In genomic region chr14:100970970-100971369, GRCm38 (mm10) we compare ENCODE assay signal across 9 mouse cellular contexts.
DNase-seq lines count a peak whose midpoint lies in the region; ATAC-seq lines count a peak whose summit lies in the region.
"Had no signal": no experiment of that assay in that cellular context is flagged by ENCODE, and none has a peak within 500 bp of the region (broad histone marks: within the 10 kb centered on the region; RNA-seq: fewer than 3 reads in every experiment).

No protein-coding gene starts in this region.

- DNase-seq in right cerebral cortex, adult 18-20 months: peak; percentile 24
- no peak for DNase-seq in right cerebral cortex, postnatal 36 days (ENCODE audit: low spot score in 2 of 2)
- peak; percentile 72 to 75 for DNase-seq in adrenal gland, postnatal 36 days
- DNase-seq in heart, postnatal 4 days: peak; percentile 33
- no peak for DNase-seq in kidney, postnatal 14 days
- DNase-seq in layer of hippocampus, adult 8-10 months (ENCODE audit: low spot score in 2 of 2): no peak
- DNase-seq: cerebellum, adult 8-10 months had no signal

- no peak for ATAC-seq in granulocyte monocyte progenitor cell, adult 5-6 weeks (replicated peaks; ENCODE audit: poor library complexity, severe bottlenecking)
- ATAC-seq: hindbrain, embryonic 16.5 days had no signal

Comparison
In these comparisons a context has a peak if more than half of its experiments do, and no peak if none do; other contexts are left out.
1. DNase-seq: peak in right cerebral cortex, adult 18-20 months (single experiment), adrenal gland, postnatal 36 days (2 of 2) and heart, postnatal 4 days (single experiment); none in right cerebral cortex, postnatal 36 days (0 of 2), kidney, postnatal 14 days (single experiment) and layer of hippocampus, adult 8-10 months (0 of 2).